Mouse (Mus musculus) heart, postnatal 0 days (tissue): Measurements from ENCODE around the gene Selenoh.

Experiments
- CTCF ChIP-seq: IDR thresholded peaks from 2 replicates; pipeline ENCODE4 v1.5.1; 2016; ENCODE audit warnings: antibody characterized with exemption, control low read depth, low read depth
- EP300 ChIP-seq: IDR thresholded peaks from 2 replicates; pipeline ENCODE4 v1.6.1; 2016; ENCODE audit warnings: antibody characterized with exemption, low read depth

DNA sequence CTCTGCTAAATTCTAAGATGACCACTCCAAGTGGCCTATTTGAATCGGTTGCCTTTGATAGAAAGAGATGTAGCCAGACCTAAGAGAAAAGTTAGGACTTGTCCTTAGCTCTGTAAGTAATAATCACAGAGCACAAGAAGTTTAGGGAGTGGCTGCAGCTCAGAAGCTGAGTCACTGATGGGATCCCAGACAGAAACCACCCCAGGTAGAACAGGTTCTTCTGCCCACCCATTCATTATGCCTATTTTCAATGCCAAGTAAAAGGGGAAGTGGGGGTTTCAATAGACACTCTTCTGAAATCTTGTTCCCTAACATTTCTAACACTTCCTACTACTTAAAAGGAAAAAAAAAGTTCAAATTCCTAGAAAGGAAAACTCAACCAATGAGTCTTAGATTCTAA, 34.7 kb upstream of the Selenoh start:
- TF ChIP-seq CTCF (no peak), EP300 (no peak)
